Mouse (Mus musculus): ENCODE measurements at regions not wholly inside any gene's neighbourhood (a gene's known extent, or its start where the extent isn't known, plus 50 kb on each side); places are given as distances from the start of the nearest gene placed in this dataset.

DNA sequence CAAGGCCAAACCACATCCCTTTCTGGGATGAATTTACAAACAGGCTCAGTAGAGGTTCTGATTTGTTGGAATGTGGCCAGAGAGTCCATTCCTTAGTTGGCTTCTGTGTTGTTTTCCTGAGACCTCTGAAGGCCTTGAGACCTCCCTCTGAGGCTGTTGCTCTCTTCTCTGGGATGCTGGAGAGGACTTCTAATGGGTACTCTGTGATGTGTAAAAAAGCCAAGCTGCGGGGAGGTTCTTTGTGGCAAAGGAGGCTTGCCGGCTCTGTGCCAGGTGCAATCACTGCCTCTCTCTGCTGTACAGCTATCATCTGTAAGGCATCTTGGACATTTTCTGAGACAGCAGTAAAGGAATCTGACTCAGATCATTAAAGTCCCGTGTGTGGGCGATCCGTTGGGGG is 192.3 kb downstream of the Gm5447 start:
- no peak for DNase-seq (ENCODE audit: low read depth)

DNA sequence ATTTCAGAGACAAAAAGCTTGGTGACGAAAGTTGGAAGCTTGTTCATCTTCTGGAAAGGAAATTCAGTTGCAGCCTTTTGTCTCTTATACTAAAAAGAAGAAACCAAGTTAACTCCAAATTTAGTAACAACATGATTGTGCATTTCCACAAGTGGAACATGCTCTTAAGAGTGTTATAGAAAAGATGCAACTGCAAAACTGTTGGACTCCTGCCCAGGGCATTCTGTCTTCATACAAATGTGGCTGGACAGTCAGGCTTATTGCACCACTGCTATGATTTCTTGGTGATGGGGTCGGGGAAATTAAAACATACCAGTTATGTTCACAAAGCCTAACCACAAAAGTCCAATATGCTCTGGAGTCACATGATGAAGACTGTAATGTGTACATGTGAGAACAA is 194.8 kb downstream of the Gm5447 start:
- DNase-seq (ENCODE audit: low read depth) = no peak

- DNase-seq (ENCODE audit: low read depth) = no peak
These were observed 197.7 kb downstream of the Gm5447 start for GRCm38 (mm10) chr13:31171751-31172150.

DNA sequence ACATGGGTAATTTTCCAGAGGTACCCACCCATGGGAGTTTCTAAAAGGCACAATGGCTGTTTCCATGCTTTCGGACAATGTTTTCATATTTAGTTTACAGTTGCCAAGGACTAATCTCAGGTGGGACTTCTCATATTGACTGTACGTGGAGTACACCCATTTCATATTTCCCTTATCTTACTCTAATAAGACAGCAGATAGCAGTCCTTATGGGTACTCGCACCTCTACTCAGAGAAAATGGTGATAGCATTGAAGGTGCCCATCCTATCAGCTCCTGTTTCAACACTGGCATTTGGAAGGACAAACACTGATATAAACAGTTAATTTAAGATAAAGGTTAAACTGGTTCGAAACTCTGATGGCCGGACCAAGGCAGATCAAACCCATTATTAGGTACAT is 198.6 kb downstream of the Gm5447 start:
- DNase-seq (ENCODE audit: low read depth) = no peak

- DNase-seq (ENCODE audit: low read depth) = no peak
These were observed 204.2 kb downstream of the Gm5447 start for GRCm38 (mm10) chr13:31177999-31178783.

GRCm38 (mm10) chr13:31178964-31179363 is 205.0 kb downstream of the Gm5447 start:
- no peak for DNase-seq (ENCODE audit: low read depth)

DNA sequence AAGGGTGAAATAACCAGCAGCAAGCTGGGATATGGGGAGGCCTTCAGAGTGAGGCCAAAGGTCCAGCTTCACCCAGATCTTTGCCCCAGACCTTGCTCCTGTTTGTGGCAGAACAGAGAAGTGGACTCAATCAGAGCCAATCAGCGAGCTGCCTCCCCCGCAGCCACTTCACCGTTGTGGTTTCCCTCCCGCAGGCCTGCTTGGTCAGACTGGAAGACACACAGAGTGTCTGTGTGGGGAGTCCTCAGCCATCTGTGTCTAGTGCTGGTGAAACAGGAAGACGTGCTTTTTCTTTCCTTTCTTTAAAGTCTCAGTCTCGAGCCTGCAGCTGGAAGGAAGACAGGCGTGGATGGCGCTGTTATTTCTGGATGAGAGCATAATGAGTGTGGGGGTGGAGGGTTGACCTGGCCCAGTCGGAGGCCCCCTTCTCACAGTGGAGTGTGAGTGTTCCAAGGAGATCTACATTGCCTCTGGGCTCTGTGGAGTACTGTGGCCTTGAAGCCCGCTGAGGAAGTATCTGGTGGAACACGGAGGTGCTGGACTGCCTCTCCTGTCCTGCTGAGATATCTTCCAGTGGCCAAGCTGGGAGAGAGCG is 205.5 kb downstream of the Gm5447 start:
- peak; percentile 17 for DNase-seq (ENCODE audit: low read depth)

DNA sequence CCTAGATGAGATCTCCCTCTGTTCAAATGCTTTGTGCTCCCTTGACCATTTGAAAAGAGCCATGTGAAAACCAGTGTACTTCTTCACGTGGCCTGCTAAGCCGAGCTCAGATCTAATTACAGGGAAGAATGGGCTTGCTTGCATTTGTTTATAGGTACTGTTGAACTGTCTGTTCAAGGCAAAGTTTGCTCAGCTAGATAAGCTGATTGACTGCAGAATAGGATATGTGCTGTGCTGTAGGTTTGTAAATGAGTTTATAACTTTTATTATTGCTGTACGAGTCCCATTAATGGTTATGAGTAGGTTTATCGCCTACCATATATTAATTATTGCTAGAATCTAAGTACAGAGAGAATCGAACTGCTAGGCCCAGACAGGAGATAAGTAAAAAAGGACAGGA is 207.5 kb downstream of the Gm5447 start:
- DNase-seq (ENCODE audit: low read depth) = no peak

GRCm38 (mm10) chr13:31184845-31185834 is 211.1 kb downstream of the Gm5447 start:
- DNase-seq (ENCODE audit: low read depth) = no peak

DNA sequence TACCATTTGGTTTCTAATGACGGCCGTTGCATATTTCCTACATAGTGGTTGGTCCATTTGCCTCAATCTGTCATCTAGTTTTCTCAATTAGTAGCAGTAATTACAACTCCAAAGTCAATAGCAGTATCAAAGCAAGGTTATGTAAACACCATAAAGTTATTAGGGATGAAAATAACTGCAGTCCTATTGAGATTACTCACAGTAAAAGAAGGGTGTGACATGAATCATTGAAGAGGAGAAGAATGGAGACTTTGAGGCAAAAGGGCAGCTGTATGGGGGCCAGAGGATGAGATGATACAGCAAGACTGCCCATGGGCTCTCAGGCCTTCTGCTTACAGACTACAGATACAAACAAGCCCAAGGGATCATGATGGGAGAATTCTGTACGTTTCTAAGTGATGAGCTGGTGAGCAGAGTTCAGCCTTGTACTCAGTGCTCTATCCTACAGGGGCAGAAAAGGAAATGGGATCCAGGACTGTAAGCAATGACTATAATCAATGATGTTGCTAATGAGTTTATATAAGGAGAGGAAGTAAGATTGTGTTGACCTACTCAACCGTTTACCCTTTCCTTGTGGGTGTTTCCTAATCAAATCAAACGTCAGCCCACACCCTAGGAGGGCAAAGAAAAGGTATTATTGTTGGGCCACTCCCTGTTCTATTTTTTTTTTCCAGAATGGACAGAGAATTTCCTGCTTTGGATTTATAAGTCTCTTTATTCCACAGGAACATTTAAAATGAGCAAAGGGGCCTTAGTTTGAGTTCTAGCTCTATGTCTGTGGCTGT is 213.0 kb downstream of the Gm5447 start:
- no peak for DNase-seq (ENCODE audit: low read depth)

- no peak for DNase-seq (ENCODE audit: low read depth)
These were observed 215.1 kb downstream of the Gm5447 start for GRCm38 (mm10) chr13:31189116-31189515.

DNA sequence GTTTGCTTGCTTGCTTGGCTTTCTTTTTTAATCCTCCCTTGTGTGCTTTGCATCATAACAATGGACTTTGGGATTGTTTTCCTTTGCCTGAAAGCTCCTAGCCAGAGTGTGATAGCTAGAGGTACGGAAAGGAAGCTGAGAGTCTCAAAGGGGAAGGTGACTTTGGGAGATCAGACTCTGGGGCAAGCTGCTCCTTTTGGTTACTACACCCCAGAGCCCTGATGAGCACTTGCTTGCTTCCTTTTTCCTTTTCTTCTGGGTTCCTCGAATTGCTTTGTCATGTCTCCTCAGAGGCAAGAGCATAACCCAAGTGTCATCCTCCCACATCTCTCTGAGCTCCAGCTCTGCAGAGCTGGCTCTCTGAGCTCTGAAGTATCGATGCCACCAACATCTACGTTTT is 216.0 kb downstream of the Gm5447 start:
- DNase-seq (ENCODE audit: low read depth) = no peak

DNA sequence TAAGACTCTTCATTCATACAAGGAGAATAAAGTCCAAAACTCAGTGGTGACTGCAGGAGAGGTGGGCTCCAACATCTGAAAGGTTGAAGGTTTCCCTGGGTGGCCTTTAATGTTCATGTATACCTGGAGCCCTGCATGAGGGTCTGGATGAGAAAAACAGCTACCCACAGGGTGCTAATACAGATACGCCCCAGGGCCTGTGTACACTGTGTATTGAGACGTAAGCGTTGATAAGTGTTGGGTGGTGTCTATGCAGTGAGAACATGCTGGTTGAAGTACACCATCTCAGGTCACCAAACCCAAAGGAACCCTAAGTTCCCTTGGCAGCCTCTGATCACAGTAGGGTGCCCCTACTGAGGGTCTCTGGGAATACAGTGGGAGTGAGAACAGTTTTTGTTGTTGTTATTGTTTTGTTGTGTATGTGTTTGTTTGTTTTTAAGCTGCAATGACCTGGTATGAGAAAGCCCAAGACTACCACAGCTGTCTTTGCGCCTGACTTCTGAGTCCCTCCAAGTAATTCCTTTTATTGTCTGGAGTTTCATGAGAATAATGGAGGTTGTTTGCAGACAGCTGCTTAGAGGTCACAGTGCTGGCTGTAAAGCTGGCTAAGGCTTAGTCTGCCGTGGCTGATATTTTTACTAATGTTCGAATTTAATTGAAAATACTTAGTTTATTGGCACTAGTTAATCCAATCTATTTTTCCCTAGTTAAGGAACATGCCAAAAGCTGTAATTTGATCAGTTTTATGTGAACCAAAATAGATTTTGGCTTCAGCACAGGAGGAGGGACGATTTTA is 217.5 kb downstream of the Gm5447 start:
- DNase-seq (ENCODE audit: low read depth) = no peak

DNA sequence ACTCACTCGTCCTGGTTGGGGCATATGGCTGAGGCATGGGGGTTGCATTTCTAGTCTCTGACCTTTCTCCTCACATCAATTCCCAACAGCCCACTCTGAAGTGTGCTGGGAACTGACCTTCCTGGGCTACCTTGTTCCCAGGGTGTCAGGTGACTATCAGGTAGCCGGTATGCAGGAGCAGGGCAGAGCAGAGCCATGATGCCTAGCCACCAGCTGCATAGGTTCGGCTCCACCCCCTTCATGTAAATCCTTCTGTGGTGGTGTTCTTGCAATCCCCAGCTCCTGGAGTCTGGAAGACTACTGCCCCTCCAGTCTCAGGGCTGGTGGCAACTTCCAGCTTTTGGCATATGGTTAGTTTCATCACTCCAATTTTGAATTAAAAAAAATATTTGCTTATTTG is 221.0 kb downstream of the Gm5447 start:
- DNase-seq (ENCODE audit: low read depth) = no peak

- DNase-seq (ENCODE audit: low read depth) = no peak
These were observed 222.5 kb downstream of the Gm5447 start for GRCm38 (mm10) chr13:31196546-31196945.

GRCm38 (mm10) chr13:31197593-31197992 is 223.6 kb downstream of the Gm5447 start:
- DNase-seq (ENCODE audit: low read depth) = no peak

DNA sequence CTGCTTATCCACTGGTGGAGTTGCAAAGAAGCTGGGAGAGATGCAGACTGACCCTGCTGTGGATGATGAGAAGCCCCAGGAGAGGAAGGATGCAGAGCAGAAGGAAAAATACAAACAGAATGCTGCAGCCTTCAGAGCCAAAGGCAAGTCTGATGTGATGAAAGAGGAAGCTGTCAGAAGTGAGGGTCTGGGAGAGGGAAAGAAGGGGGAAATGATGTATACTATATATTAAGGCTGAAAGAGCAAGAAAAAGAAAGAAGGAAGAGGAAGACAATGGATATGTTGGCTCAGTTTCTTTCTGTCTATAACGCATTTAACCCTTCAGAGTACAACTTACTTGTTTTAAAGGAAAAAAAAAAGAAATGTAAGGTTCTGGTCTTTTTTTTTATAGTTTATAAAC is 225.4 kb downstream of the Gm5447 start:
- DNase-seq (ENCODE audit: low read depth) = no peak

- no peak for DNase-seq (ENCODE audit: low read depth)
These were observed 230.1 kb downstream of the Gm5447 start for GRCm38 (mm10) chr13:31204068-31204467.

DNA sequence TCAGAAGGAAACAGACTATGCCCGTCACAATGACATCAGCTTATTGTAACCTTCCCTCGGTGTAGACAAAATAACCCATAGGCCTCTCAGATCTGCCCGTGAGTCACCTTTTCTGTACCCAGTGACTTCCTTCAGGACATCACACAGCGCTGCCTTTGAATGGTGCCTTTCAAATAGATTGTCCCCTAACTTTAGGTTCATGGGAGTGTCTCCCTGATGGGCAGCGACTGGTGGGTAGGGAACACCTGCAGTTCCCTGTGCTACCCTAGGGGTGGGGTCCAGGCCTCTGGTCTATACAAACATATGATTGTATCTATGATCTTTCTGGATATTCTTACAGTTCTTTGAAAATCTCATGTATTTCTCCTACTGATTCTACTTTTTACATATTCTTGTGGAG is 232.4 kb downstream of the Gm5447 start:
- no peak for DNase-seq (ENCODE audit: low read depth)

GRCm38 (mm10) chr13:31207709-31208108 is 233.7 kb downstream of the Gm5447 start:
- peak; percentile 16 for DNase-seq (ENCODE audit: low read depth)

GRCm38 (mm10) chr13:31223016-31223415 is 249.0 kb downstream of the Gm5447 start:
- no peak for DNase-seq (ENCODE audit: low read depth)

Data from 416B (cell line).